Mouse (Mus musculus) MEL (cell line): Measurements from ENCODE around the gene Rab1b. TPM values are rescaled to one million over a fixed set of nuclear protein-coding genes. Genes with fewer than 3 reads are reported as not detected.

Experiments
- DNase-seq: peaks from one replicate; pipeline ENCODE4 v3.0.0; 2011; ENCODE audit warnings: low read depth, low spot score
- H3K27ac ChIP-seq: 2 replicates; pipeline ENCODE4 v1.5.1; 2012; ENCODE audit warnings: low read depth, mild to moderate bottlenecking, control low read depth, low read length, moderate library complexity; ENCODE audit not compliant: control insufficient read depth
- H3K27me3 ChIP-seq, 2 experiments: fragments of 150-350 bp in 1 of 2; sonication (generic) in 1 of 2; 2 replicates each; pipeline ENCODE4 v1.6.1; 2012; ENCODE audit warnings: low read length in 2 of 2, mild to moderate bottlenecking in 2 of 2, improper control_type of control experiment in 1 of 2, moderate library complexity in 1 of 2; ENCODE audit not compliant: insufficient read depth in 2 of 2, control insufficient read depth in 1 of 2
- H3K36me3 ChIP-seq, 2 experiments: 2 replicates each; pipeline ENCODE4 v1.6.1; 2012 to 2014; ENCODE audit warnings: low read length in 2 of 2, improper control_type of control experiment in 1 of 2, inconsistent platforms in 1 of 2, mild to moderate bottlenecking in 1 of 2; ENCODE audit not compliant: insufficient read depth in 2 of 2, control insufficient read depth in 1 of 2
- H3K4me1 ChIP-seq, 2 experiments: fragments of 150-350 bp in 1 of 2; sonication (generic) in 1 of 2; 2 replicates each; pipeline ENCODE4 v1.6.1; 2012; ENCODE audit warnings: low read length in 2 of 2, improper control_type of control experiment in 1 of 2, mild to moderate bottlenecking in 1 of 2; ENCODE audit not compliant: insufficient read depth in 2 of 2, control insufficient read depth in 1 of 2
- H3K4me3 ChIP-seq, 2 experiments: fragments of 150-350 bp in 1 of 2; sonication (generic) in 1 of 2; 2 replicates each; pipeline ENCODE4 v1.5.1; 2012; ENCODE audit warnings: low read depth in 2 of 2, low read length in 2 of 2, mild to moderate bottlenecking in 2 of 2, moderate library complexity in 2 of 2, control low read depth in 1 of 2, improper control_type of control experiment in 1 of 2; ENCODE audit not compliant: control insufficient read depth in 1 of 2, insufficient read depth in 1 of 2
- H3K79me2 ChIP-seq: 2 replicates; pipeline ENCODE4 v1.6.1; 2012; ENCODE audit warnings: mild to moderate bottlenecking, low read length, moderate library complexity; ENCODE audit not compliant: control insufficient read depth, poor library complexity, insufficient read depth
- H3K9ac ChIP-seq: 2 replicates; pipeline ENCODE4 v1.6.1; 2012; ENCODE audit warnings: low read depth, mild to moderate bottlenecking, control low read depth, low read length, moderate library complexity; ENCODE audit not compliant: control insufficient read depth, poor library complexity, severe bottlenecking
- H3K9me3 ChIP-seq: fragments of 150-350 bp; sonication (generic); replicated peaks from 2 replicates; pipeline ENCODE4 v1.6.1; 2012; ENCODE audit warnings: mild to moderate bottlenecking, low read length, improper control_type of control experiment, moderate library complexity; ENCODE audit not compliant: insufficient read depth
- CTCF ChIP-seq, 3 experiments: IDR thresholded peaks in 2 of 3; conservative IDR thresholded peaks in 1 of 3; 2 replicates each; pipeline ENCODE4 v1.5.1; 2011 to 2012; ENCODE audit warnings: low read length in 3 of 3, low read depth in 2 of 3, mild to moderate bottlenecking in 2 of 3, improper control_type of control experiment in 1 of 3, inconsistent platforms in 1 of 3, mixed read lengths in 1 of 3, moderate library complexity in 1 of 3; ENCODE audit not compliant: control insufficient read depth in 1 of 3, insufficient read depth in 1 of 3, poor library complexity in 1 of 3, severe bottlenecking in 1 of 3
- ELF1 ChIP-seq: IDR thresholded peaks from 2 replicates; pipeline ENCODE4 v1.6.1; 2014; ENCODE audit warnings: low read depth, mild to moderate bottlenecking, inconsistent platforms, low read length, improper control_type of control experiment, moderate library complexity
- ETS1 ChIP-seq: IDR thresholded peaks from 2 replicates; pipeline ENCODE4 v1.6.1; 2012; ENCODE audit warnings: low read depth, mild to moderate bottlenecking, inconsistent platforms, low read length, improper control_type of control experiment, moderate library complexity
- GATA1 ChIP-seq: IDR thresholded peaks from 2 replicates; pipeline ENCODE4 v1.6.1; 2011; ENCODE audit warnings: low read depth, low read length, improper control_type of control experiment
- HCFC1 ChIP-seq: IDR thresholded peaks from 2 replicates; pipeline ENCODE4 v1.6.1; 2012; ENCODE audit warnings: low read depth, mild to moderate bottlenecking, inconsistent platforms, low read length, improper control_type of control experiment, moderate library complexity
- MAZ ChIP-seq: IDR thresholded peaks from 2 replicates; pipeline ENCODE4 v1.6.1; 2012; ENCODE audit warnings: low read depth, mild to moderate bottlenecking, inconsistent platforms, low read length, improper control_type of control experiment
- MXI1 ChIP-seq: IDR thresholded peaks from 2 replicates; pipeline ENCODE4 v1.6.1; 2011; ENCODE audit warnings: mild to moderate bottlenecking, low read depth, low read length, improper control_type of control experiment
- POLR2A ChIP-seq, 2 experiments: IDR thresholded peaks; 2 replicates each; pipeline ENCODE4 v1.6.1; 2011 to 2012; ENCODE audit warnings: low read length in 2 of 2, mild to moderate bottlenecking in 2 of 2, control low read depth in 1 of 2, improper control_type of control experiment in 1 of 2, low read depth in 1 of 2, moderate library complexity in 1 of 2; ENCODE audit not compliant: control insufficient read depth in 1 of 2, insufficient read depth in 1 of 2, poor library complexity in 1 of 2
- POLR2AphosphoS2 ChIP-seq: IDR thresholded peaks from 2 replicates; pipeline ENCODE4 v1.6.1; 2011; ENCODE audit warnings: low read length, improper control_type of control experiment
- RAD21 ChIP-seq: IDR thresholded peaks from 2 replicates; pipeline ENCODE4 v1.6.1; 2011; ENCODE audit warnings: mild to moderate bottlenecking, low read depth, low read length, improper control_type of control experiment
- SIN3A ChIP-seq: IDR thresholded peaks from 2 replicates; pipeline ENCODE4 v1.6.1; 2012; ENCODE audit warnings: low read length, improper control_type of control experiment, inconsistent platforms
- SMC3 ChIP-seq: IDR thresholded peaks from 2 replicates; pipeline ENCODE4 v1.6.1; 2011; ENCODE audit warnings: low read depth, low read length, improper control_type of control experiment
- TBP ChIP-seq: IDR thresholded peaks from 2 replicates; pipeline ENCODE4 v1.8.0; 2011; ENCODE audit warnings: low read depth, low read length, improper control_type of control experiment
- TCF12 ChIP-seq: IDR thresholded peaks from 2 replicates; pipeline ENCODE4 v1.6.1; 2014; ENCODE audit warnings: low read depth, mild to moderate bottlenecking, inconsistent platforms, low read length, improper control_type of control experiment, moderate library complexity
- UBTF ChIP-seq: IDR thresholded peaks from 2 replicates; pipeline ENCODE4 v1.6.1; 2012; ENCODE audit warnings: low read depth, mild to moderate bottlenecking, inconsistent platforms, low read length, improper control_type of control experiment, moderate library complexity, borderline replicate concordance; ENCODE audit not compliant: insufficient read depth
- ZC3H11A ChIP-seq: IDR thresholded peaks from 2 replicates; pipeline ENCODE4 v1.6.1; 2012; ENCODE audit warnings: low read depth, mild to moderate bottlenecking, inconsistent platforms, low read length, improper control_type of control experiment
- polyA plus RNA-seq, 2 experiments: library from polyadenylated mRNA; stranded (reverse) in 1 of 2; unstranded in 1 of 2; fragments of >175 nt in 1 of 2; fragments of >200 nt in 1 of 2; gene quantifications; 2 replicates each; pipeline versions ENCODE4 v1.2.1 to v1.2.4; 2012; ENCODE audit warnings: low replicate concordance in 2 of 2, low read depth in 1 of 2; ENCODE audit not compliant: insufficient read length in 2 of 2, insufficient read depth in 1 of 2, missing spikeins in 1 of 2
- total RNA-seq: library from RNA; depleted of rRNA; stranded (reverse); fragments of 300-350 nt; gene quantifications from 2 replicates; pipeline ENCODE4 v1.2.3, GENCODE M21; 2012

The Rab1b gene
- total and polyA plus RNA-seq, 3 experiments, result 86.4 to 162 TPM; not detected in 1

DNA sequence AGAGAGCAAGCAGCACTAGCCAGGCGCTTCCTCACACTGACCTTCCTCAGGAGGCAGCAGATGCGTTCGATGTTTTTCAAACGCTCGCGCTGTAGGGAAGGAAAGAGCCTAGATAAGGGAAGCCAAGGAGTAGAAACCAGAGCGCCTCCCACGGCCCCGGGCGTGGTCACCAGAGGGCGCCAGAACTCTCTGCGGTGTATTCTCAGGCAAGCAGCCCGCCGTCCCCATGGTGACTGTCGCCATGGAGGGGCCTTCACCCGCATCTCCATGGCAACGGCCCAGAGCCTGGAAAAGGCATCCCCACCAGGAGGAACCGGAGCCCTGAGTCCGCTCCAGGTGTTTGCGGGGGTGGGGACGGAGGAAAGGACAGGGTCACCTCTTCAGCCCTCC, 12.6 kb downstream of the Rab1b start:
- H3K4me3 ChIP-seq, result no peak overlapping the region
- H3K4me1 ChIP-seq, result peaks cover 0 to 15% of the 10 kb centered on the region in 2 experiments; a peak in 2 of 4 replicates
- H3K9ac ChIP-seq, result no peak overlapping the region
- no peak overlapping the region for H3K27ac ChIP-seq
- no peak for TF ChIP-seq ETS1
- peak; percentile 25 to 42; a peak in 1 of 4 replicates for TF ChIP-seq POLR2A (IDR thresholded peaks at IDR 0.05; ENCODE audit: control insufficient read depth in 1 of 2, insufficient read depth in 1 of 2, low read depth in 1 of 2, low read length in 2 of 2, poor library complexity in 1 of 2)
- TF ChIP-seq GATA1, result peak; percentile 72
- TF ChIP-seq ZC3H11A, result 0 out of 2 replicates have a peak, but pooled peaks have one; percentile 26
- TF ChIP-seq MAZ, result peak; percentile 67; the same call in 1 of the 2 replicates
- peak; percentile 83 to 95 (median 92) for TF ChIP-seq CTCF (IDR thresholded peaks at IDR 0.05 in 2 of 3, conservative IDR thresholded peaks at IDR 0.05 in 1 of 3; ENCODE audit: control insufficient read depth in 1 of 3, insufficient read depth in 1 of 3, low read depth in 2 of 3, low read length in 3 of 3, poor library complexity in 1 of 3, severe bottlenecking in 1 of 3)
- peak; percentile 85 for TF ChIP-seq MXI1
- TF ChIP-seq SIN3A, result peak; percentile 86
- no peak for TF ChIP-seq UBTF
- peak; percentile 70 for TF ChIP-seq RAD21
- TF ChIP-seq ELF1, result peak; percentile 65; the same call in 1 of the 2 replicates
- TF ChIP-seq POLR2AphosphoS2, result peak; percentile 58; the same call in 1 of the 2 replicates
- TF ChIP-seq SMC3, result peak; percentile 87
- peak; percentile 59; the same call in 1 of the 2 replicates for TF ChIP-seq HCFC1
- TF ChIP-seq TCF12, result no peak
- no peaks in the 10 kb centered on the region for H3K79me2 ChIP-seq
- no peaks in the 10 kb centered on the region for H3K9me3 ChIP-seq
- H3K36me3 ChIP-seq, result peaks cover 0 to 4% of the 10 kb centered on the region in 2 experiments; a peak in 2 of 4 replicates
- no peaks in the 10 kb centered on the region for H3K27me3 ChIP-seq
- DNase-seq, result peak; percentile 93

DNA sequence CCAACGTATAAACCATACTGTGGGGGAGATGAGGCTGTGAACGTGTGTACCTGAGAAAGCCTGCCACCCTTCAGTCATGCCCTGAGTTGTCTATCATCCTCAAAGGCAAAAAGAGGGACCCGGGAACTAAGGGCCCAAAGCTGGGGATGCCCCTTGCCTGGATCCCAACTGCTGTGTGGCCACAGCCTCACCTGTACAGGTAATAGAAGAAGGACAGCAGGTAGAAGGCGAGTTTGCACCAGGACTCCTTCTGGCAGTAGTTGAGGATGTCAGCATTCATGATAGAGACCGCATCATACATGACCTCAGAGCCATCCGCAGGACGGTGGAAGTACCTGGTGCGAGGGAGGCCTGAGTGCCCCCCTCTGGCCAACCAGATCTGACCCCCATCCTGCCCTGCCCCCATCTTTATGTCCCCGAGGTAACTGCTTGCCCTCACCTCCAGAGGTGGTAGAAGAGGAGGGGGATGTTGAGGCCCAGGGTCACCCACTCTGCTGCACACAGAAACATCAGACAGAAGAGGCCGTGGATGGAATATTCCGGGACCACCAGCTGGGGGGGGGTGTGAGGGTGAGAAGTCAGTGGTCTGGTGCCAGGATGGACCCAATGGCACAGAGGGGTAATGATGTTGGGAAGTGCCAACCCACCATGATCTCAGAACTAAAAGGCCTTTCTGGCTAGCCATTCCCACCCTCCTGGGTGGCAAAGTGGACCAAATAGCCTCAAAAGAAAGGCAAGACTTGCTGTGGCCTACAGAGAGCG, 13.2 kb downstream of the Rab1b start:
- Histone ChIP-seq H3K79me2 (peaks cover 2% of the 10 kb centered on the region; the same call in 1 of the 2 replicates), H3K4me1 (peaks cover 0 to 19% of the 10 kb centered on the region in 2 experiments; a peak in 2 of 4 replicates), H3K9ac (no peak overlapping the region), H3K4me3 (no peak overlapping the region), H3K27me3 (no peaks in the 10 kb centered on the region)
- DNase-seq, result no peak
- TF ChIP-seq ETS1 (no peak), TBP (no peak), POLR2AphosphoS2 (no peak)
- TF ChIP-seq, all 39 proteins: peak for 0
- H3K9me3 ChIP-seq, result no peaks in the 10 kb centered on the region
- H3K27ac ChIP-seq, result no peak overlapping the region
- H3K36me3 ChIP-seq, result peaks cover 0 to 4% of the 10 kb centered on the region in 2 experiments; a peak in 2 of 4 replicates
